15 mouse cellular contexts compared by ENCODE assay signal in genomic region chr11:6859096-6859495, GRCm38 (mm10). TPM values are rescaled to one million over a fixed set of nuclear protein-coding genes. Genes with fewer than 3 reads are reported as not detected.
"Had no signal": no experiment of that assay in that cellular context is flagged by ENCODE, and none has a peak within 500 bp of the region (broad histone marks: within the 10 kb centered on the region; RNA-seq: fewer than 3 reads in every experiment).

No protein-coding gene starts in this region.

- H3K27me3 ChIP-seq: kidney, embryonic 15.5 days; limb, embryonic 13.5 days; neural tube, embryonic 12.5 days; stomach, embryonic 15.5 days had no signal

- H3K36me3 ChIP-seq: kidney, embryonic 15.5 days; limb, embryonic 13.5 days; neural tube, embryonic 12.5 days; stomach, embryonic 15.5 days had no signal

- H3K27ac ChIP-seq: kidney, embryonic 15.5 days; limb, embryonic 13.5 days; liver, embryonic 14.5 days; stomach, embryonic 15.5 days had no signal

- H3K4me2 ChIP-seq: kidney, embryonic 15.5 days; limb, embryonic 13.5 days; stomach, embryonic 15.5 days had no signal

- H3K9me3 ChIP-seq: kidney, embryonic 15.5 days; limb, embryonic 13.5 days; neural tube, embryonic 12.5 days; stomach, embryonic 15.5 days had no signal

- H3K4me1 ChIP-seq: kidney, embryonic 15.5 days; limb, embryonic 13.5 days; stomach, embryonic 15.5 days had no signal

- H3K4me3 ChIP-seq: kidney, embryonic 15.5 days; limb, embryonic 13.5 days; neural tube, embryonic 12.5 days; stomach, embryonic 15.5 days had no signal

- H3K9ac ChIP-seq: kidney, embryonic 15.5 days; limb, embryonic 13.5 days; liver, embryonic 14.5 days; neural tube, embryonic 12.5 days; stomach, embryonic 15.5 days had no signal

- DNase-seq: kidney, adult 18-20 months; kidney, postnatal 14 days; left cerebral cortex, postnatal 4 days; lung, adult 18-20 months; right cerebral cortex, postnatal 14 days; thymus, postnatal 4 days had no signal

RNA-seq across cellular contexts. Expression of gene Gm11983, which starts 21.6 kb away (rescaled TPM):
- polyA plus RNA-seq: kidney, embryonic 15.5 days; large intestine, adult 2 months; limb, embryonic 13.5 days; liver, adult 2 months; liver, embryonic 14.5 days; lung, embryonic 16.5 days; neural tube, embryonic 12.5 days; spleen, adult 2 months; stomach, embryonic 15.5 days had no signal
